Mouse (Mus musculus) MEL (cell line): ENCODE measurements around the gene Bcl7c. TPM values are rescaled to one million over a fixed set of nuclear protein-coding genes. Genes with fewer than 3 reads are reported as not detected.

Experiments used
- DNase-seq: peaks from one replicate; pipeline ENCODE4 v3.0.0; 2011; ENCODE audit warnings: low read depth, low spot score
- H3K27ac ChIP-seq: 2 replicates; pipeline ENCODE4 v1.5.1; 2012; ENCODE audit warnings: low read depth, mild to moderate bottlenecking, control low read depth, low read length, moderate library complexity; ENCODE audit not compliant: control insufficient read depth
- H3K27me3 ChIP-seq, 2 experiments: fragments of 150-350 bp in 1 of 2; sonication (generic) in 1 of 2; 2 replicates each; pipeline ENCODE4 v1.6.1; 2012; ENCODE audit warnings: low read length in 2 of 2, mild to moderate bottlenecking in 2 of 2, improper control_type of control experiment in 1 of 2, moderate library complexity in 1 of 2; ENCODE audit not compliant: insufficient read depth in 2 of 2, control insufficient read depth in 1 of 2
- H3K36me3 ChIP-seq, 2 experiments: 2 replicates each; pipeline ENCODE4 v1.6.1; 2012 to 2014; ENCODE audit warnings: low read length in 2 of 2, improper control_type of control experiment in 1 of 2, inconsistent platforms in 1 of 2, mild to moderate bottlenecking in 1 of 2; ENCODE audit not compliant: insufficient read depth in 2 of 2, control insufficient read depth in 1 of 2
- H3K4me1 ChIP-seq, 2 experiments: fragments of 150-350 bp in 1 of 2; sonication (generic) in 1 of 2; 2 replicates each; pipeline ENCODE4 v1.6.1; 2012; ENCODE audit warnings: low read length in 2 of 2, improper control_type of control experiment in 1 of 2, mild to moderate bottlenecking in 1 of 2; ENCODE audit not compliant: insufficient read depth in 2 of 2, control insufficient read depth in 1 of 2
- H3K4me3 ChIP-seq, 2 experiments: fragments of 150-350 bp in 1 of 2; sonication (generic) in 1 of 2; 2 replicates each; pipeline ENCODE4 v1.5.1; 2012; ENCODE audit warnings: low read depth in 2 of 2, low read length in 2 of 2, mild to moderate bottlenecking in 2 of 2, moderate library complexity in 2 of 2, control low read depth in 1 of 2, improper control_type of control experiment in 1 of 2; ENCODE audit not compliant: control insufficient read depth in 1 of 2, insufficient read depth in 1 of 2
- H3K79me2 ChIP-seq: 2 replicates; pipeline ENCODE4 v1.6.1; 2012; ENCODE audit warnings: mild to moderate bottlenecking, low read length, moderate library complexity; ENCODE audit not compliant: control insufficient read depth, poor library complexity, insufficient read depth
- H3K9ac ChIP-seq: 2 replicates; pipeline ENCODE4 v1.6.1; 2012; ENCODE audit warnings: low read depth, mild to moderate bottlenecking, control low read depth, low read length, moderate library complexity; ENCODE audit not compliant: control insufficient read depth, poor library complexity, severe bottlenecking
- H3K9me3 ChIP-seq: fragments of 150-350 bp; sonication (generic); replicated peaks from 2 replicates; pipeline ENCODE4 v1.6.1; 2012; ENCODE audit warnings: mild to moderate bottlenecking, low read length, improper control_type of control experiment, moderate library complexity; ENCODE audit not compliant: insufficient read depth
- BHLHE40 ChIP-seq: IDR thresholded peaks from 2 replicates; pipeline ENCODE4 v1.6.1; 2012; ENCODE audit warnings: low read depth, mild to moderate bottlenecking, inconsistent platforms, low read length, improper control_type of control experiment, borderline replicate concordance
- CHD1 ChIP-seq: IDR thresholded peaks from 2 replicates; pipeline ENCODE4 v1.6.1; 2012; ENCODE audit warnings: low read depth, mild to moderate bottlenecking, inconsistent platforms, low read length, improper control_type of control experiment
- CHD2 ChIP-seq: IDR thresholded peaks from 2 replicates; pipeline ENCODE4 v1.6.1; 2011; ENCODE audit warnings: low read length, improper control_type of control experiment
- CTCF ChIP-seq, 3 experiments: IDR thresholded peaks in 2 of 3; conservative IDR thresholded peaks in 1 of 3; 2 replicates each; pipeline ENCODE4 v1.5.1; 2011 to 2012; ENCODE audit warnings: low read length in 3 of 3, low read depth in 2 of 3, mild to moderate bottlenecking in 2 of 3, improper control_type of control experiment in 1 of 3, inconsistent platforms in 1 of 3, mixed read lengths in 1 of 3, moderate library complexity in 1 of 3; ENCODE audit not compliant: control insufficient read depth in 1 of 3, insufficient read depth in 1 of 3, poor library complexity in 1 of 3, severe bottlenecking in 1 of 3
- E2F4 ChIP-seq: IDR thresholded peaks from 2 replicates; pipeline ENCODE4 v1.6.1; 2011; ENCODE audit warnings: low read depth, low read length, improper control_type of control experiment, borderline replicate concordance
- ELF1 ChIP-seq: IDR thresholded peaks from 2 replicates; pipeline ENCODE4 v1.6.1; 2014; ENCODE audit warnings: low read depth, mild to moderate bottlenecking, inconsistent platforms, low read length, improper control_type of control experiment, moderate library complexity
- EP300 ChIP-seq, 2 experiments: IDR thresholded peaks; 2 replicates each; pipeline ENCODE4 v1.6.1; 2011; ENCODE audit warnings: improper control_type of control experiment in 2 of 2, low read length in 2 of 2, low read depth in 1 of 2, mild to moderate bottlenecking in 1 of 2
- ETS1 ChIP-seq: IDR thresholded peaks from 2 replicates; pipeline ENCODE4 v1.6.1; 2012; ENCODE audit warnings: low read depth, mild to moderate bottlenecking, inconsistent platforms, low read length, improper control_type of control experiment, moderate library complexity
- GABPA ChIP-seq: IDR thresholded peaks from 2 replicates; pipeline ENCODE4 v1.6.1; 2012; ENCODE audit warnings: low read depth, mild to moderate bottlenecking, inconsistent platforms, low read length, improper control_type of control experiment, moderate library complexity
- GATA1 ChIP-seq: IDR thresholded peaks from 2 replicates; pipeline ENCODE4 v1.6.1; 2011; ENCODE audit warnings: low read depth, low read length, improper control_type of control experiment
- JUND ChIP-seq: IDR thresholded peaks from 2 replicates; pipeline ENCODE4 v1.6.1; 2011; ENCODE audit warnings: low read depth, mild to moderate bottlenecking, improper control_type of control experiment, low read length
- KAT2A ChIP-seq: conservative IDR thresholded peaks from 2 replicates; pipeline ENCODE4 v1.6.1; 2012; ENCODE audit warnings: low read depth, low read length, improper control_type of control experiment, inconsistent platforms
- MAFK ChIP-seq: IDR thresholded peaks from 2 replicates; pipeline ENCODE4 v1.6.1; 2011; ENCODE audit warnings: low read depth, mild to moderate bottlenecking, low read length, improper control_type of control experiment, borderline replicate concordance
- MAX ChIP-seq: IDR thresholded peaks from 2 replicates; pipeline ENCODE4 v1.6.1; 2011; ENCODE audit warnings: low read length, improper control_type of control experiment
- MAZ ChIP-seq: IDR thresholded peaks from 2 replicates; pipeline ENCODE4 v1.6.1; 2012; ENCODE audit warnings: low read depth, mild to moderate bottlenecking, inconsistent platforms, low read length, improper control_type of control experiment
- MYB ChIP-seq: IDR thresholded peaks from 2 replicates; pipeline ENCODE4 v1.6.1; 2011; ENCODE audit warnings: mild to moderate bottlenecking, low read depth, low read length, improper control_type of control experiment
- MYC ChIP-seq: IDR thresholded peaks from 2 replicates; pipeline ENCODE4 v1.6.1; 2011; ENCODE audit warnings: low read depth, mild to moderate bottlenecking, low read length, improper control_type of control experiment, moderate library complexity
- NELFE ChIP-seq: IDR thresholded peaks from 2 replicates; pipeline ENCODE4 v1.6.1; 2011; ENCODE audit warnings: low read depth, low read length, improper control_type of control experiment
- NRF1 ChIP-seq: IDR thresholded peaks from 2 replicates; pipeline ENCODE4 v1.6.1; 2014; ENCODE audit warnings: low read depth, mild to moderate bottlenecking, inconsistent platforms, low read length, improper control_type of control experiment, moderate library complexity; ENCODE audit not compliant: poor library complexity, insufficient read depth, severe bottlenecking
- POLR2AphosphoS5 ChIP-seq: IDR thresholded peaks from 2 replicates; pipeline ENCODE4 v1.6.1; 2012; ENCODE audit warnings: low read depth, borderline replicate concordance, mild to moderate bottlenecking, inconsistent platforms, low read length, moderate library complexity, mixed read lengths
- RCOR1 ChIP-seq: IDR thresholded peaks from 2 replicates; pipeline ENCODE4 v1.6.1; 2012; ENCODE audit warnings: low read depth, mild to moderate bottlenecking, inconsistent platforms, low read length, improper control_type of control experiment
- SIN3A ChIP-seq: IDR thresholded peaks from 2 replicates; pipeline ENCODE4 v1.6.1; 2012; ENCODE audit warnings: low read length, improper control_type of control experiment, inconsistent platforms
- SMC3 ChIP-seq: IDR thresholded peaks from 2 replicates; pipeline ENCODE4 v1.6.1; 2011; ENCODE audit warnings: low read depth, low read length, improper control_type of control experiment
- TBP ChIP-seq: IDR thresholded peaks from 2 replicates; pipeline ENCODE4 v1.8.0; 2011; ENCODE audit warnings: low read depth, low read length, improper control_type of control experiment
- TCF12 ChIP-seq: IDR thresholded peaks from 2 replicates; pipeline ENCODE4 v1.6.1; 2014; ENCODE audit warnings: low read depth, mild to moderate bottlenecking, inconsistent platforms, low read length, improper control_type of control experiment, moderate library complexity
- UBTF ChIP-seq: IDR thresholded peaks from 2 replicates; pipeline ENCODE4 v1.6.1; 2012; ENCODE audit warnings: low read depth, mild to moderate bottlenecking, inconsistent platforms, low read length, improper control_type of control experiment, moderate library complexity, borderline replicate concordance; ENCODE audit not compliant: insufficient read depth
- USF2 ChIP-seq, 2 experiments: IDR thresholded peaks; 2 replicates each; pipeline ENCODE4 v1.6.1; 2011 to 2012; ENCODE audit warnings: improper control_type of control experiment in 2 of 2, low read length in 2 of 2, borderline replicate concordance in 1 of 2, inconsistent platforms in 1 of 2, low read depth in 1 of 2, mild to moderate bottlenecking in 1 of 2; ENCODE audit not compliant: insufficient read depth in 1 of 2
- ZC3H11A ChIP-seq: IDR thresholded peaks from 2 replicates; pipeline ENCODE4 v1.6.1; 2012; ENCODE audit warnings: low read depth, mild to moderate bottlenecking, inconsistent platforms, low read length, improper control_type of control experiment
- ZNF384 ChIP-seq: IDR thresholded peaks from 2 replicates; pipeline ENCODE4 v1.6.1; 2012; ENCODE audit warnings: low read depth, mild to moderate bottlenecking, inconsistent platforms, low read length, improper control_type of control experiment
- polyA plus RNA-seq, 2 experiments: library from polyadenylated mRNA; stranded (reverse) in 1 of 2; unstranded in 1 of 2; fragments of >175 nt in 1 of 2; fragments of >200 nt in 1 of 2; gene quantifications; 2 replicates each; pipeline versions ENCODE4 v1.2.1 to v1.2.4; 2012; ENCODE audit warnings: low replicate concordance in 2 of 2, low read depth in 1 of 2; ENCODE audit not compliant: insufficient read length in 2 of 2, insufficient read depth in 1 of 2, missing spikeins in 1 of 2
- total RNA-seq: library from RNA; depleted of rRNA; stranded (reverse); fragments of 300-350 nt; gene quantifications from 2 replicates; pipeline ENCODE4 v1.2.3, GENCODE M21; 2012

Gene Bcl7c
- total and polyA plus RNA-seq, 3 experiments: 72.4 to 98.4 TPM; not detected in 1

- H3K36me3 ChIP-seq: peaks cover 0 to 9% of the 10 kb centered on the region in 2 experiments; a peak in 2 of 4 replicates
- no peaks in the 10 kb centered on the region for H3K27me3 ChIP-seq
- TF ChIP-seq JUND (no peak), NRF1 (no peak), BHLHE40 (no peak), KAT2A (no peak), ELF1 (no peak), CHD2 (no peak), RCOR1 (no peak), CTCF (IDR thresholded peaks at IDR 0.05 in 2 of 3, conservative IDR thresholded peaks at IDR 0.05 in 1 of 3; ENCODE audit: control insufficient read depth in 1 of 3, insufficient read depth in 1 of 3, low read depth in 2 of 3, low read length in 3 of 3, poor library complexity in 1 of 3, severe bottlenecking in 1 of 3) (no peak), ZNF384 (no peak), MYB (no peak), TBP (peak; percentile 98), USF2 (IDR thresholded peaks at IDR 0.05; ENCODE audit: borderline replicate concordance in 1 of 2, insufficient read depth in 1 of 2, low read depth in 1 of 2, low read length in 2 of 2) (no peak), MAX (no peak), TCF12 (no peak), EP300 (IDR thresholded peaks at IDR 0.05; ENCODE audit: low read depth in 1 of 2, low read length in 2 of 2) (no peak), MAFK (0 out of 2 replicates have a peak, but pooled peaks have one; percentile 20), SMC3 (no peak)
- peak; percentile 39 for DNase-seq
- H3K9ac ChIP-seq: no peak overlapping the region
- H3K9me3 ChIP-seq: no peaks in the 10 kb centered on the region
- H3K4me1 ChIP-seq: peaks cover 2 to 7% of the 10 kb centered on the region in 2 experiments; a peak in 3 of 4 replicates
- H3K4me3 ChIP-seq: no peak overlapping the region
- no peak overlapping the region for H3K27ac ChIP-seq
- H3K79me2 ChIP-seq: peaks cover 1% of the 10 kb centered on the region; the same call in 1 of the 2 replicates
Observed at GRCm38 (mm10) chr7:127718339-127718738, 9.6 kb upstream of the Bcl7c start.

GRCm38 (mm10) chr7:127716992-127717391, 8.3 kb upstream of the Bcl7c start:
- peak overlapping the region; percentile 73 to 77 for H3K4me3 ChIP-seq
- TF ChIP-seq TBP (no peak), MAX (no peak), MYC (no peak), UBTF (peak; percentile 80; the same call in 1 of the 2 replicates), ZNF384 (no peak), CHD1 (no peak), MAZ (no peak), GATA1 (no peak), ELF1 (no peak), EP300 (IDR thresholded peaks at IDR 0.05; ENCODE audit: low read depth in 1 of 2, low read length in 2 of 2) (no peak), SMC3 (peak; percentile 57), ETS1 (no peak), SIN3A (peak; percentile 52; the same call in 1 of the 2 replicates), NELFE (peak; percentile 37; the same call in 1 of the 2 replicates), E2F4 (no peak), JUND (no peak), POLR2AphosphoS5 (no peak), BHLHE40 (no peak), GABPA (no peak), MYB (no peak), ZC3H11A (no peak), CTCF (IDR thresholded peaks at IDR 0.05 in 2 of 3, conservative IDR thresholded peaks at IDR 0.05 in 1 of 3; ENCODE audit: control insufficient read depth in 1 of 3, insufficient read depth in 1 of 3, low read depth in 2 of 3, low read length in 3 of 3, poor library complexity in 1 of 3, severe bottlenecking in 1 of 3) (peak; percentile 41 to 77 (median 57); a peak in 5 of 6 replicates), TCF12 (0 out of 2 replicates have a peak, but pooled peaks have one; percentile 11)

More at GRCm38 (mm10) chr7:127716992-127717391, 8.3 kb upstream of the Bcl7c start:
- peaks cover 0 to 14% of the 10 kb centered on the region in 2 experiments; a peak in 2 of 4 replicates for H3K36me3 ChIP-seq
- H3K9me3 ChIP-seq: no peaks in the 10 kb centered on the region
- no peaks in the 10 kb centered on the region for H3K27me3 ChIP-seq
- H3K9ac ChIP-seq: peak overlapping the region; percentile 87
- peak overlapping the region; percentile 7; the same call in 1 of the 2 replicates for H3K27ac ChIP-seq
- H3K4me1 ChIP-seq: peaks cover 3 to 11% of the 10 kb centered on the region in 2 experiments
- peaks cover 1% of the 10 kb centered on the region; the same call in 1 of the 2 replicates for H3K79me2 ChIP-seq
- peak; percentile 70 for DNase-seq
